Mouse (Mus musculus): ENCODE results near the gene Fga. TPM values are rescaled to one million over a fixed set of nuclear protein-coding genes. Genes with fewer than 3 reads are reported as not detected.

Fga gene
- polyA plus RNA-seq, 1 experiment = not detected

GRCm38 (mm10) chr3:83002191-83002590, 23.7 kb upstream of the Fga start:
- H3K4me1 ChIP-seq (ENCODE audit: control insufficient read depth, insufficient read depth, low read length) = no peaks in the 10 kb centered on the region
- no peak overlapping the region for H3K4me3 ChIP-seq (ENCODE audit: insufficient read depth, low read length)
- TF ChIP-seq POLR2A (IDR thresholded peaks at IDR 0.05; ENCODE audit: borderline replicate concordance, low read depth, low read length) (no peak), CTCF (IDR thresholded peaks at IDR 0.05; ENCODE audit: low read depth, low read length) (no peak)
- no peak overlapping the region for H3K27ac ChIP-seq (ENCODE audit: insufficient read depth, low read depth, low read length)

GRCm38 (mm10) chr3:83003068-83003467, 22.8 kb upstream of the Fga start:
- Histone ChIP-seq H3K27ac (ENCODE audit: insufficient read depth, low read depth, low read length) (no peak overlapping the region), H3K4me3 (ENCODE audit: insufficient read depth, low read length) (no peak overlapping the region), H3K4me1 (ENCODE audit: control insufficient read depth, insufficient read depth, low read length) (no peaks in the 10 kb centered on the region)
- TF ChIP-seq POLR2A (IDR thresholded peaks at IDR 0.05; ENCODE audit: borderline replicate concordance, low read depth, low read length) = no peak
- no peak for TF ChIP-seq CTCF (IDR thresholded peaks at IDR 0.05; ENCODE audit: low read depth, low read length)

- Histone ChIP-seq H3K4me1 (ENCODE audit: control insufficient read depth, insufficient read depth, low read length) (no peaks in the 10 kb centered on the region), H3K27ac (ENCODE audit: insufficient read depth, low read depth, low read length) (no peak overlapping the region)
- TF ChIP-seq CTCF (IDR thresholded peaks at IDR 0.05; ENCODE audit: low read depth, low read length) = no peak
- TF ChIP-seq POLR2A (IDR thresholded peaks at IDR 0.05; ENCODE audit: borderline replicate concordance, low read depth, low read length) = no peak
Measured at GRCm38 (mm10) chr3:83004801-83005200, 21.1 kb upstream of the Fga start.

GRCm38 (mm10) chr3:83007557-83007956, 18.3 kb upstream of the Fga start, which contains the start of gene Fgg:
Gene Fgg, plus strand, starts transcription at chr3:83007724.
- H3K27ac ChIP-seq (ENCODE audit: insufficient read depth, low read depth, low read length) = no peak within 1 kb of the TSS
- no peak within 1 kb of the TSS for H3K4me3 ChIP-seq (ENCODE audit: insufficient read depth, low read length)
- TF ChIP-seq POLR2A (IDR thresholded peaks at IDR 0.05; ENCODE audit: borderline replicate concordance, low read depth, low read length) = no peak
- TF ChIP-seq CTCF (IDR thresholded peaks at IDR 0.05; ENCODE audit: low read depth, low read length) = no peak
- no peaks in the 10 kb centered on the region for H3K4me1 ChIP-seq (ENCODE audit: control insufficient read depth, insufficient read depth, low read length)

More at GRCm38 (mm10) chr3:83004801-83005200, 21.1 kb upstream of the Fga start:
- H3K4me3 ChIP-seq (ENCODE audit: insufficient read depth, low read length) = no peak overlapping the region

- Histone ChIP-seq H3K27ac (ENCODE audit: insufficient read depth, low read depth, low read length) (no peak overlapping the region), H3K4me3 (ENCODE audit: insufficient read depth, low read length) (no peak overlapping the region), H3K4me1 (ENCODE audit: control insufficient read depth, insufficient read depth, low read length) (no peaks in the 10 kb centered on the region)
- TF ChIP-seq CTCF (IDR thresholded peaks at IDR 0.05; ENCODE audit: low read depth, low read length) = no peak
- TF ChIP-seq POLR2A (IDR thresholded peaks at IDR 0.05; ENCODE audit: borderline replicate concordance, low read depth, low read length) = no peak
Measured at GRCm38 (mm10) chr3:83010291-83010690, 15.6 kb upstream of the Fga start.

GRCm38 (mm10) chr3:83011136-83011535, 14.7 kb upstream of the Fga start:
- no peak for TF ChIP-seq POLR2A (IDR thresholded peaks at IDR 0.05; ENCODE audit: borderline replicate concordance, low read depth, low read length)
- TF ChIP-seq CTCF (IDR thresholded peaks at IDR 0.05; ENCODE audit: low read depth, low read length) = no peak
- no peaks in the 10 kb centered on the region for H3K4me1 ChIP-seq (ENCODE audit: control insufficient read depth, insufficient read depth, low read length)
- H3K4me3 ChIP-seq (ENCODE audit: insufficient read depth, low read length) = no peak overlapping the region
- H3K27ac ChIP-seq (ENCODE audit: insufficient read depth, low read depth, low read length) = no peak overlapping the region

GRCm38 (mm10) chr3:83011565-83011964, 14.3 kb upstream of the Fga start:
- H3K27ac ChIP-seq (ENCODE audit: insufficient read depth, low read depth, low read length) = no peak overlapping the region
- TF ChIP-seq POLR2A (IDR thresholded peaks at IDR 0.05; ENCODE audit: borderline replicate concordance, low read depth, low read length) (no peak), CTCF (IDR thresholded peaks at IDR 0.05; ENCODE audit: low read depth, low read length) (no peak)
- no peaks in the 10 kb centered on the region for H3K4me1 ChIP-seq (ENCODE audit: control insufficient read depth, insufficient read depth, low read length)
- H3K4me3 ChIP-seq (ENCODE audit: insufficient read depth, low read length) = no peak overlapping the region

GRCm38 (mm10) chr3:83012636-83013035, 13.2 kb upstream of the Fga start:
- Histone ChIP-seq H3K4me1 (ENCODE audit: control insufficient read depth, insufficient read depth, low read length) (no peaks in the 10 kb centered on the region), H3K4me3 (ENCODE audit: insufficient read depth, low read length) (no peak overlapping the region), H3K27ac (ENCODE audit: insufficient read depth, low read depth, low read length) (no peak overlapping the region)
- TF ChIP-seq CTCF (IDR thresholded peaks at IDR 0.05; ENCODE audit: low read depth, low read length) (no peak), POLR2A (IDR thresholded peaks at IDR 0.05; ENCODE audit: borderline replicate concordance, low read depth, low read length) (no peak)

- Histone ChIP-seq H3K27ac (ENCODE audit: insufficient read depth, low read depth, low read length) (no peak overlapping the region), H3K4me1 (ENCODE audit: control insufficient read depth, insufficient read depth, low read length) (no peaks in the 10 kb centered on the region), H3K4me3 (ENCODE audit: insufficient read depth, low read length) (no peak overlapping the region)
- TF ChIP-seq CTCF (IDR thresholded peaks at IDR 0.05; ENCODE audit: low read depth, low read length) (no peak), POLR2A (IDR thresholded peaks at IDR 0.05; ENCODE audit: borderline replicate concordance, low read depth, low read length) (no peak)
Measured at GRCm38 (mm10) chr3:83013951-83014350, 11.9 kb upstream of the Fga start.

GRCm38 (mm10) chr3:83016236-83016635, 9.6 kb upstream of the Fga start:
- Histone ChIP-seq H3K4me3 (ENCODE audit: insufficient read depth, low read length) (no peak overlapping the region), H3K4me1 (ENCODE audit: control insufficient read depth, insufficient read depth, low read length) (no peaks in the 10 kb centered on the region), H3K27ac (ENCODE audit: insufficient read depth, low read depth, low read length) (no peak overlapping the region)
- TF ChIP-seq CTCF (IDR thresholded peaks at IDR 0.05; ENCODE audit: low read depth, low read length) = no peak
- no peak for TF ChIP-seq POLR2A (IDR thresholded peaks at IDR 0.05; ENCODE audit: borderline replicate concordance, low read depth, low read length)

- H3K27ac ChIP-seq (ENCODE audit: insufficient read depth, low read depth, low read length) = no peak overlapping the region
- TF ChIP-seq POLR2A (IDR thresholded peaks at IDR 0.05; ENCODE audit: borderline replicate concordance, low read depth, low read length) = no peak
- no peak for TF ChIP-seq CTCF (IDR thresholded peaks at IDR 0.05; ENCODE audit: low read depth, low read length)
- H3K4me3 ChIP-seq (ENCODE audit: insufficient read depth, low read length) = no peak overlapping the region
- no peaks in the 10 kb centered on the region for H3K4me1 ChIP-seq (ENCODE audit: control insufficient read depth, insufficient read depth, low read length)
Measured at GRCm38 (mm10) chr3:83020387-83020786, 5.5 kb upstream of the Fga start.

Measured in bone marrow macrophage, adult 2 months (primary cell).